24 mouse cellular contexts compared by ENCODE assay signal in genomic region chr11:61489085-61489484, GRCm38 (mm10). TPM values are rescaled to one million over a fixed set of nuclear protein-coding genes. Genes with fewer than 3 reads are reported as not detected.
DNase-seq lines count a peak whose midpoint lies in the region; ATAC-seq and TF ChIP-seq lines count a peak whose summit lies in the region.
"Had no signal": no experiment of that assay in that cellular context is flagged by ENCODE, and none has a peak within 500 bp of the region (broad histone marks: within the 10 kb centered on the region; RNA-seq: fewer than 3 reads in every experiment).

No protein-coding gene starts in this region.

- DNase-seq in cerebellum, adult 9-11 months = peak; percentile 42
- no peak for DNase-seq in cerebellum, adult 18-20 months
- peak; percentile 80 for DNase-seq in heart, adult 11 months
- no peak for DNase-seq in layer of hippocampus, adult 2 months (ENCODE audit: low spot score in 2 of 2)
- DNase-seq in layer of hippocampus, adult 9-10 months (ENCODE audit: low spot score) = no peak
- DNase-seq in adrenal gland, adult 2 months = no peak
- DNase-seq: adrenal gland, postnatal 10 days; B cell, adult 2 months; cerebellum, adult 11-12 months; embryo, embryonic 11 days; gastrocnemius, adult 2 months; gastrocnemius, postnatal 36 days; heart, postnatal 14 days; kidney, adult 8-10 months had no signal

- no peaks in the 10 kb centered on the region for H3K9me3 ChIP-seq in heart, embryonic 12.5 days (replicated peaks)
- no peaks in the 10 kb centered on the region for H3K9me3 ChIP-seq in embryonic facial prominence, embryonic 13.5 days
- H3K9me3 ChIP-seq: forebrain, embryonic 13.5 days; G1E; heart, embryonic 10.5 days; heart, embryonic 15.5 days had no signal

- WGBS in heart, embryonic 12.5 days = 87% methylated on average over 2 of the region's 2 CpGs
- 83% methylated on average over 2 of the region's 2 CpGs for WGBS in embryonic facial prominence, embryonic 13.5 days

- ATAC-seq in heart, embryonic 12.5 days (ENCODE audit: insufficient number of reproducible peaks, low FRiP score) = no peak
- ATAC-seq in embryonic facial prominence, embryonic 13.5 days (ENCODE audit: insufficient number of reproducible peaks, insufficient read depth, low FRiP score, low TSS enrichment, low read depth) = no peak
- ATAC-seq: CD4-positive, CD25-positive, alpha-beta regulatory T cell, adult 4 months; forebrain, embryonic 13.5 days; hindbrain, postnatal 0 days had no signal

- no peak overlapping the region for H3K27ac ChIP-seq in heart, embryonic 12.5 days (ENCODE audit: poor library complexity, severe bottlenecking)
- peak overlapping the region; percentile 48; the same call in 1 of the 2 replicates for H3K27ac ChIP-seq in layer of hippocampus, adult 2 months
- H3K27ac ChIP-seq in embryonic facial prominence, embryonic 13.5 days = peak overlapping the region; percentile 29; the same call in 1 of the 2 replicates
- H3K27ac ChIP-seq: forebrain, embryonic 13.5 days; gastrocnemius, adult 2 months; heart, embryonic 10.5 days; heart, embryonic 15.5 days; hindbrain, postnatal 0 days had no signal

- no peak overlapping the region for H3K4me2 ChIP-seq in heart, embryonic 12.5 days
- no peak overlapping the region for H3K4me2 ChIP-seq in embryonic facial prominence, embryonic 13.5 days
- H3K4me2 ChIP-seq: forebrain, embryonic 13.5 days; heart, embryonic 15.5 days had no signal

- H3K4me3 ChIP-seq in heart, embryonic 12.5 days = no peak overlapping the region
- H3K4me3 ChIP-seq in layer of hippocampus, adult 2 months = no peak overlapping the region
- H3K4me3 ChIP-seq in embryonic facial prominence, embryonic 13.5 days = no peak overlapping the region
- H3K4me3 ChIP-seq: forebrain, embryonic 13.5 days; gastrocnemius, adult 2 months; heart, embryonic 10.5 days; heart, embryonic 15.5 days had no signal

- H3K36me3 ChIP-seq in heart, embryonic 12.5 days = peaks cover 50% of the 10 kb centered on the region
- H3K36me3 ChIP-seq in embryonic facial prominence, embryonic 13.5 days = peaks cover 55% of the 10 kb centered on the region

- peaks cover 54% of the 10 kb centered on the region for H3K4me1 ChIP-seq in heart, embryonic 12.5 days (replicated peaks)
- peaks cover 80% of the 10 kb centered on the region for H3K4me1 ChIP-seq in embryonic facial prominence, embryonic 13.5 days

- no peak for TF ChIP-seq CTCF in layer of hippocampus, adult 2 months (conservative IDR thresholded peaks at IDR 0.05)

- H3K9ac ChIP-seq in heart, embryonic 12.5 days = no peak overlapping the region
- H3K9ac ChIP-seq in embryonic facial prominence, embryonic 13.5 days = no peak overlapping the region
- H3K9ac ChIP-seq: forebrain, embryonic 13.5 days; heart, embryonic 15.5 days had no signal

- H3K27me3 ChIP-seq in heart, embryonic 12.5 days (replicated peaks) = no peaks in the 10 kb centered on the region
- no peaks in the 10 kb centered on the region for H3K27me3 ChIP-seq in embryonic facial prominence, embryonic 13.5 days
- H3K27me3 ChIP-seq: forebrain, embryonic 13.5 days; heart, embryonic 15.5 days had no signal

RNA-seq across cellular contexts. Expression of gene Mfap4, which starts 3.9 kb away (rescaled TPM):
- polyA plus RNA-seq in heart, embryonic 12.5 days (2016; fragmentation: Nextera tagmentation; extraction: Ambion mirVana) = 72.4 and 76.0 TPM in 2 replicates
- total RNA-seq in layer of hippocampus, adult 2 months (2021) = 1 to 10 TPM; 4.8 to 5.0 TPM
- polyA plus RNA-seq in embryonic facial prominence, embryonic 13.5 days (2015; fragmentation: Nextera tagmentation; extraction: Ambion mirVana) = 262 and 326 TPM in 2 replicates
- 1 to 10 TPM; 5.5 to 6.5 TPM for total RNA-seq in adrenal gland, adult 2 months (2021)
- 35.5 and 39.1 TPM in 2 replicates for polyA plus RNA-seq in adrenal gland, adult 2 months (2012; rRNA removed)
- total RNA-seq: common myeloid progenitor, adult 5-6 weeks; hematopoietic stem cell, adult 5-6 weeks had no signal
- polyA plus RNA-seq: CD4-positive, CD25-positive, alpha-beta regulatory T cell, adult 4 months; G1E had no signal

RNA-seq across cellular contexts. Expression of gene Mapk7, which starts 5.1 kb away (rescaled TPM):
- 33.9 and 35.3 TPM in 2 replicates for polyA plus RNA-seq in heart, embryonic 12.5 days (2016; fragmentation: Nextera tagmentation; extraction: Ambion mirVana)
- 10 to 100 TPM; 26.2 to 28.5 TPM for total RNA-seq in layer of hippocampus, adult 2 months (2021)
- polyA plus RNA-seq in embryonic facial prominence, embryonic 13.5 days (2015; fragmentation: Nextera tagmentation; extraction: Ambion mirVana) = 79.4 and 80.0 TPM in 2 replicates
- 10 to 100 TPM; 14.5 to 15.5 TPM for total RNA-seq in adrenal gland, adult 2 months (2021)
- 34.5 and 39.5 TPM in 2 replicates for polyA plus RNA-seq in adrenal gland, adult 2 months (2012; rRNA removed)

RNA-seq across cellular contexts. Expression of gene B9d1, which starts 15.9 kb away (rescaled TPM):
- polyA plus RNA-seq in heart, embryonic 12.5 days (2016; fragmentation: Nextera tagmentation; extraction: Ambion mirVana) = 9.0 and 11.0 TPM in 2 replicates
- 10 to 100 TPM; 47.4 to 47.9 TPM for total RNA-seq in layer of hippocampus, adult 2 months (2021)
- polyA plus RNA-seq in embryonic facial prominence, embryonic 13.5 days (2015; fragmentation: Nextera tagmentation; extraction: Ambion mirVana) = 36.6 and 36.7 TPM in 2 replicates
- total RNA-seq in adrenal gland, adult 2 months (2021) = 10 to 100 TPM; 16.4 to 21.1 TPM
- 18.1 and 19.3 TPM in 2 replicates for polyA plus RNA-seq in adrenal gland, adult 2 months (2012; rRNA removed)

RNA-seq across cellular contexts. Expression of gene Rnf112, which starts 35.2 kb away (rescaled TPM):
- polyA plus RNA-seq in heart, embryonic 12.5 days (2016; fragmentation: Nextera tagmentation; extraction: Ambion mirVana) = 0.17 and 0.42 TPM in 2 replicates
- 100 to 1,000 TPM; 543 to 554 TPM for total RNA-seq in layer of hippocampus, adult 2 months (2021)
- polyA plus RNA-seq in embryonic facial prominence, embryonic 13.5 days (2015; fragmentation: Nextera tagmentation; extraction: Ambion mirVana) = 0.76 and 1.3 TPM in 2 replicates
- 1 to 10 TPM; 1.2 to 2.6 TPM for total RNA-seq in adrenal gland, adult 2 months (2021)
- polyA plus RNA-seq in adrenal gland, adult 2 months (2012; rRNA removed) = 1.1 and 2.2 TPM in 2 replicates
- total RNA-seq: common myeloid progenitor, adult 5-6 weeks; hematopoietic stem cell, adult 5-6 weeks had no signal
- polyA plus RNA-seq: CD4-positive, CD25-positive, alpha-beta regulatory T cell, adult 4 months; G1E had no signal

Comparison
In these comparisons a context has a peak if more than half of its experiments do, and no peak if none do; other contexts are left out.
1. DNase-seq: peak in cerebellum, adult 9-11 months (single experiment) and heart, adult 11 months (single experiment); none in cerebellum, adult 18-20 months (0 of 2), layer of hippocampus, adult 2 months (0 of 2), layer of hippocampus, adult 9-10 months (single experiment) and adrenal gland, adult 2 months (single experiment).